Mouse (Mus musculus) heart, postnatal 0 days (tissue): ENCODE data around the gene Rae1.

Experiments used
- CTCF ChIP-seq: IDR thresholded peaks from 2 replicates; pipeline ENCODE4 v1.5.1; 2016; ENCODE audit warnings: antibody characterized with exemption, control low read depth, low read depth
- EP300 ChIP-seq: IDR thresholded peaks from 2 replicates; pipeline ENCODE4 v1.6.1; 2016; ENCODE audit warnings: antibody characterized with exemption, low read depth

DNA sequence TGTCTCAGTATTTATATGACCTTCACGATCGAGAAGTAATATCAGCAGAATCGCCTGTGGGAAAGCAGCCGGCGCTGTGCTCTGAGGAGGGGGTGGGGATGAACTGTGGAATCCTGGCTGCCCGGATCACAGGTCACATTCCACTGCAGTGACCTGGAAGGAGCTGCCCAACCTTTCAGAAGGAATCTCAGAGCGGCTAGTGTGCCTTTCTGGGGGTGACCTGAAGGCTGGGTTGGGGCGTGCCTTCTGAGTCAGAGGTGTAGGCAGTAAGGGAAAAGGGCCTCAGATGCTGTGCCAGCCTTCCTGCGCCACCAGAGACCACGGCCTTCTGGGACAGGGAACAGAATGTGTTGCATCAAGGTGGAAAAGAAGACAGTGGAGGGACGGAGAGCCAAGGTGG, 34.7 kb upstream of the Rae1 start:
- TF ChIP-seq CTCF (no peak), EP300 (no peak)
